Mouse (Mus musculus): ENCODE data around the gene Ubxn11. TPM values are rescaled to one million over a fixed set of nuclear protein-coding genes. Genes with fewer than 3 reads are reported as not detected.

Ubxn11 gene
- polyA plus RNA-seq, 1 experiment from 2014 or later, result 0.88 TPM

DNA sequence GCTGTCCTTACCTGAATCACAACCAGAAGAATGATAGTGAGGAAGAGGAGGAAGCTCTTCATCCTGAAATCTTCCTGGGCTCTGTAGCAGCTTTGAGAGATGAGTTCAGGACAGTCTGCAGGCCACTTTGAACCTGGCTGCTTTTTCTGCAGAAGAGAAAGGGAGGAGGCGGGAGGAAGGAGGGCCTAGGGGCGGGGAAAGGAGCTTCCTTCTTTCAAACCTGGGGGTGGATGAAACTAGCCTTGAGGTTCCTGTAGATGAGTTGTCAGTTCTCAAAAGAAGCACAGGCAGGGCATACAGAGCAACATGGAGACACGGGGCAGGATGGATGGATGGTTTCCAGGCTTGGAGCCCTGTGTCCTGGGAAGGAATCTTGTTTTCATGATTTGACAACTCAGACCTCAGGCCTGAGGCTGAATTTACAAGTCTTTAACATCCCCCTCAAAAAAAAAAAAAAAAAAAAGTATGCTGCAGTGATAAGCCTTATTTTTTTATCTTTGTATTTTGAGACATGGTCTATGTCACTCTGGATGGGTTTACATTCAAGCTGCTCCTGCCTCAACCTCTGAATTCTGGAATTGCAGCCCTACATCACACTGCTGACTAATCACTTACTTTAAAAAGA is 7.3 kb upstream of the Ubxn11 start, which contains the start of gene Cd52:
Gene Cd52, minus strand, starts transcription at position 160 of the 625 bp plus-strand sequence.
- Histone ChIP-seq H3K9ac (replicated peaks) (peak within 1 kb of the TSS; percentile 30; the same call in 1 of the 2 replicates), H3K27me3 (ENCODE audit: insufficient read depth, low read length) (no peaks in the 10 kb centered on the region), H3K4me3 (ENCODE audit: low read depth, low read length) (peak within 1 kb of the TSS; percentile 43), H3K4me2 (ENCODE audit: low read depth, low read length) (peak within 1 kb of the TSS; percentile 59), H3K4me1 (ENCODE audit: insufficient read depth) (peaks cover 12% of the 10 kb centered on the region), H3K27ac (ENCODE audit: low read depth) (peak within 1 kb of the TSS; percentile 55), H3K9me3 (ENCODE audit: low read length) (no peaks in the 10 kb centered on the region), H3K36me3 (replicated peaks; ENCODE audit: insufficient read depth, low read length) (no peaks in the 10 kb centered on the region)
- TF ChIP-seq EP300 (IDR thresholded peaks at IDR 0.05; ENCODE audit: low read depth), result no peak
- no peak for TF ChIP-seq CTCF (IDR thresholded peaks at IDR 0.05; ENCODE audit: low read depth)
- ATAC-seq, result no peak
- DNase-seq, result peak; percentile 57
- 37% methylated on average over 3 of the region's 3 CpGs for WGBS (ENCODE audit: insufficient replicate concordance)

- TF ChIP-seq EP300 (IDR thresholded peaks at IDR 0.05; ENCODE audit: low read depth) (no peak), CTCF (IDR thresholded peaks at IDR 0.05; ENCODE audit: low read depth) (no peak)
- Histone ChIP-seq H3K9me3 (ENCODE audit: low read length) (no peaks in the 10 kb centered on the region), H3K9ac (replicated peaks) (no peak overlapping the region), H3K36me3 (replicated peaks; ENCODE audit: insufficient read depth, low read length) (no peaks in the 10 kb centered on the region), H3K4me1 (ENCODE audit: insufficient read depth) (peaks cover 14% of the 10 kb centered on the region), H3K4me2 (ENCODE audit: low read depth, low read length) (no peak overlapping the region), H3K27ac (ENCODE audit: low read depth) (peak overlapping the region; percentile 85), H3K4me3 (ENCODE audit: low read depth, low read length) (no peak overlapping the region), H3K27me3 (ENCODE audit: insufficient read depth, low read length) (no peaks in the 10 kb centered on the region)
- DNase-seq, result no peak
- 82% methylated on average over 3 of the region's 3 CpGs for WGBS (ENCODE audit: insufficient replicate concordance)
- no peak for ATAC-seq
Observed at GRCm38 (mm10) chr4:134096120-134096519, 6.2 kb upstream of the Ubxn11 start.

DNA sequence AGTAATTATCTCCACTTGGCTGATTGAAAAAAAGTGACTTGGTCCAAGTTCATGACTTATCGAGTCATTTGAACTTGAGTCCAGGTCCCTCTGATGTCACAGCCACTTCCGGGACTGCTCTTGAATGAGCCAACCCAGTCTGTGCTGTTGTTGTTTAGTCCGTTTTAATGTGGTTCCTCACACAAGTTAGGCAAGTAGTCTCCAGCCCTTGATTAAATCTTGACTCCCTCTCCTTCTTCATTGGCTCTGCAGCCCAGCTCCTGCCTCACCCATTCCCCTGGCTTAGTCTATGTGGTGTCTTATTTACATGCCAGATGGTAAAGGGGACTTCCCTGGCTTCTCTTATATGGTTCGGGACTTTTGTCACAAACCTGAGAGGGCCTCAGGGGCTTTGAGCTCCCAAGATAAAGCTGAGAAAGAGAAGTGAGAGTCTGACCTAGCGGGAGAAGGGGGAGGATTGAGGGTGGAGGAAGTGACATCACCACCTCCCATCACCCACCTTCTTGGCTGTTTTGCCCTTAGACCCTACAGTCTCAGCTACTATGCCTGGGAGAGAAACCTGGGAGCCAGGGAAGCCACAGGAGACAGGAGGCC is 5.3 kb upstream of the Ubxn11 start:
- Histone ChIP-seq H3K4me1 (ENCODE audit: insufficient read depth) (peaks cover 18% of the 10 kb centered on the region), H3K36me3 (replicated peaks; ENCODE audit: insufficient read depth, low read length) (no peaks in the 10 kb centered on the region), H3K9ac (replicated peaks) (no peak overlapping the region), H3K4me3 (ENCODE audit: low read depth, low read length) (no peak overlapping the region), H3K4me2 (ENCODE audit: low read depth, low read length) (0 out of 2 replicates have a peak overlapping the region, but pooled peaks have one; percentile 16), H3K27me3 (ENCODE audit: insufficient read depth, low read length) (no peaks in the 10 kb centered on the region), H3K9me3 (ENCODE audit: low read length) (no peaks in the 10 kb centered on the region), H3K27ac (ENCODE audit: low read depth) (peak overlapping the region; percentile 85)
- peak; percentile 37 for DNase-seq
- WGBS (ENCODE audit: insufficient replicate concordance), result 38% methylated on average over 5 of the region's 5 CpGs
- peak; percentile 51 for ATAC-seq
- TF ChIP-seq EP300 (IDR thresholded peaks at IDR 0.05; ENCODE audit: low read depth), result peak; percentile 29; the same call in 1 of the 2 replicates
- no peak for TF ChIP-seq CTCF (IDR thresholded peaks at IDR 0.05; ENCODE audit: low read depth)

- ATAC-seq, result peak; percentile 37
- WGBS (ENCODE audit: insufficient replicate concordance), result 31% methylated on average over 8 of the region's 8 CpGs
- peak; percentile 77 for DNase-seq
Observed at GRCm38 (mm10) chr4:134098628-134099027, 3.7 kb upstream of the Ubxn11 start.

GRCm38 (mm10) chr4:134100245-134100644 is 2.1 kb upstream of the Ubxn11 start:
- TF ChIP-seq CTCF (IDR thresholded peaks at IDR 0.05; ENCODE audit: low read depth) (no peak), EP300 (IDR thresholded peaks at IDR 0.05; ENCODE audit: low read depth) (no peak)
- Histone ChIP-seq H3K9me3 (ENCODE audit: low read length) (no peaks in the 10 kb centered on the region), H3K27ac (ENCODE audit: low read depth) (0 out of 2 replicates have a peak overlapping the region, but pooled peaks have one; percentile 11), H3K4me2 (ENCODE audit: low read depth, low read length) (no peak overlapping the region), H3K4me1 (ENCODE audit: insufficient read depth) (peaks cover 24% of the 10 kb centered on the region), H3K36me3 (replicated peaks; ENCODE audit: insufficient read depth, low read length) (no peaks in the 10 kb centered on the region), H3K4me3 (ENCODE audit: low read depth, low read length) (no peak overlapping the region), H3K27me3 (ENCODE audit: insufficient read depth, low read length) (no peaks in the 10 kb centered on the region), H3K9ac (replicated peaks) (no peak overlapping the region)
- DNase-seq (no peak), ATAC-seq (no peak)
- WGBS (ENCODE audit: insufficient replicate concordance), result 76% methylated on average over 4 of the region's 4 CpGs

More at GRCm38 (mm10) chr4:134098628-134099027, 3.7 kb upstream of the Ubxn11 start:
- H3K27ac ChIP-seq (ENCODE audit: low read depth), result peak overlapping the region; percentile 85
- no peak overlapping the region for H3K4me3 ChIP-seq (ENCODE audit: low read depth, low read length)
- TF ChIP-seq EP300 (IDR thresholded peaks at IDR 0.05; ENCODE audit: low read depth) (no peak), CTCF (IDR thresholded peaks at IDR 0.05; ENCODE audit: low read depth) (no peak)
- H3K4me1 ChIP-seq (ENCODE audit: insufficient read depth), result peaks cover 24% of the 10 kb centered on the region
- no peaks in the 10 kb centered on the region for H3K36me3 ChIP-seq (replicated peaks; ENCODE audit: insufficient read depth, low read length)
- peak overlapping the region; percentile 38; the same call in 1 of the 2 replicates for H3K4me2 ChIP-seq (ENCODE audit: low read depth, low read length)
- no peak overlapping the region for H3K9ac ChIP-seq (replicated peaks)
- no peaks in the 10 kb centered on the region for H3K27me3 ChIP-seq (ENCODE audit: insufficient read depth, low read length)
- no peaks in the 10 kb centered on the region for H3K9me3 ChIP-seq (ENCODE audit: low read length)

DNA sequence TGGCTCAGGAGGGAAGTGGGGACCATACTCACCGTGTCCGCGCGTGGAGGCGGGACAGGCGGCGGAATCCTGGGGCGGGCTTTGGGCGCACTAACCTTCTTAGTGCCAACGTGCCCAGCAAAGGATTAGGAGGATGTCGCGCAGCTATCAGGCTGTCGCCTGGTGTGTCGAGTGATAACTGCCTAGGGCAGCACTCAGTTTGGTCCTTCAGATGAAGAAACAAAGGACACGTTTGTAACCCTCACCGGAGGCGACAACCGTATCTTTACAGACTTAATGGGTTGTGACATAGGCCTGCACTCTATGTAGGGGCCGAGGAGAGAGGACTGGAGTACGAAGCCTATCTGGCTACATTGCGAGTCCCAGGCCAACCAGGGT is 361 bp downstream of the Ubxn11 start:
- peak overlapping the region; percentile 67 for H3K4me3 ChIP-seq (ENCODE audit: low read depth, low read length)
- no peaks in the 10 kb centered on the region for H3K36me3 ChIP-seq (replicated peaks; ENCODE audit: insufficient read depth, low read length)
- peaks cover 22% of the 10 kb centered on the region for H3K4me1 ChIP-seq (ENCODE audit: insufficient read depth)
- ATAC-seq (peak; percentile 63), DNase-seq (no peak)
- TF ChIP-seq EP300 (IDR thresholded peaks at IDR 0.05; ENCODE audit: low read depth) (no peak), CTCF (IDR thresholded peaks at IDR 0.05; ENCODE audit: low read depth) (no peak)
- H3K27me3 ChIP-seq (ENCODE audit: insufficient read depth, low read length), result no peaks in the 10 kb centered on the region
- no peak overlapping the region for H3K27ac ChIP-seq (ENCODE audit: low read depth)
- H3K9ac ChIP-seq (replicated peaks), result peak overlapping the region; percentile 55
- H3K9me3 ChIP-seq (ENCODE audit: low read length), result no peaks in the 10 kb centered on the region
- H3K4me2 ChIP-seq (ENCODE audit: low read depth, low read length), result peak overlapping the region; percentile 87
- 4% methylated on average over 21 of the region's 21 CpGs for WGBS (ENCODE audit: insufficient replicate concordance)
